Mouse (Mus musculus): Measurements from ENCODE around the gene Maats1. TPM values are rescaled to one million over a fixed set of nuclear protein-coding genes. Genes with fewer than 3 reads are reported as not detected.

Maats1 gene
- polyA plus RNA-seq, 1 experiment from 2014 or later = not detected

DNA sequence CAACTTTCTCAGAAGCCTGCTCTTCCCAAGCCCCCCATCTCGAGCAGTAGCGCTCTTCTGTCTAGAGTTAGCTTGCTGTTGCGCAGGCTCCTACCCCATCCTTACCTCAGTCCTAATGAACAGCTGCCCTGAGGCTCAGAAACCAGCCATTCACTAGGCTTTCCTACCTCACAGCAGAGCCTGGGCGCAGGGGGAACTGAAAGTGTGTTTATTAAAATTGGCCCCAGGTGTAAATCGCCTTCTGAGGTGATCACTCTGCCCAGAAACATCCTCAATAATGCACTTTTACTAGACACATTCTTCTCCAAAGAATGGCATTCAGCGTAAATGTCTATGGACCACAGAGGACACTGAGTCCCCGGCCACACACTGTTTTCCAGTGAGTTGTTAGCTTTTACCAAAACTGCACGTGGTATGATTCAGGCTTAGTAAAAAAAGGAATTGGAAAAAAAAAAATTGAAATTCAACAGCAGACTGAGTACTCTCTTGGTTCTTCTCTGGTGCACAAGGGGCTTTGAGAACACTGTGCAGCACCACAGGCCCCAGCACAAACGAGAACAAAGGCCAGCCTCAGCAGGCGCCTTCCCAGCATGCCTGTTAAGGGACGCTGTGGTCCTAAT is 15.1 kb downstream of the Maats1 start:
- no peaks in the 10 kb centered on the region for H3K9me3 ChIP-seq (replicated peaks)
- DNase-seq (ENCODE audit: low spot score) = no peak
- H3K27me3 ChIP-seq (ENCODE audit: low read depth, poor library complexity, severe bottlenecking) = no peaks in the 10 kb centered on the region
- no peak overlapping the region for H3K4me3 ChIP-seq
- H3K4me1 ChIP-seq = no peaks in the 10 kb centered on the region
- WGBS = 89% methylated on average over 11 of the region's 11 CpGs
- no peak overlapping the region for H3K27ac ChIP-seq
- H3K36me3 ChIP-seq = no peaks in the 10 kb centered on the region

DNA sequence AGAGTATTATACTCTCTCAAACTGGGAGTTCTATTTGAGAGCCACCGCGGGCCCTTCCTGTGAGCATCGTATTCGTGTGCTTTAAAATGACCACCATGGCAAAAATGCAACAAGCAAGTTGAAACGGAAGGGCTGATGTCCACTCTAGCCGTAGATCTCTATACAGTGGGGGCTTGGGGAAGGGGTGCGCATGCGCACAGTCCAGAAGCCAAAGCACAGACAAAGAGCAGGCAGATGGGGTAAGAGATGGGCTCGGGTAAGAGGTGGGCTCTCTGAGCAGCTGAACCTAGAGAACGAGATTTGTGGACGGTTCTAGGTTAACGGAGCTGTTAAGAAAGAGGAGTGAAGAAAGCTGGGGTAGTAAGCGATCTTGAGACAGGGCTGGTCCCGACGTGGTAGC is 17.6 kb downstream of the Maats1 start:
- Histone ChIP-seq H3K4me1 (0 out of 2 replicates have a peak, but pooled peaks cover 2% of the 10 kb centered on the region), H3K27me3 (ENCODE audit: low read depth, poor library complexity, severe bottlenecking) (no peaks in the 10 kb centered on the region), H3K4me3 (no peak overlapping the region), H3K36me3 (no peaks in the 10 kb centered on the region), H3K9me3 (replicated peaks) (no peaks in the 10 kb centered on the region), H3K27ac (no peak overlapping the region)
- DNase-seq (ENCODE audit: low spot score) = no peak
- WGBS = 91% methylated on average over 15 of the region's 15 CpGs

DNA sequence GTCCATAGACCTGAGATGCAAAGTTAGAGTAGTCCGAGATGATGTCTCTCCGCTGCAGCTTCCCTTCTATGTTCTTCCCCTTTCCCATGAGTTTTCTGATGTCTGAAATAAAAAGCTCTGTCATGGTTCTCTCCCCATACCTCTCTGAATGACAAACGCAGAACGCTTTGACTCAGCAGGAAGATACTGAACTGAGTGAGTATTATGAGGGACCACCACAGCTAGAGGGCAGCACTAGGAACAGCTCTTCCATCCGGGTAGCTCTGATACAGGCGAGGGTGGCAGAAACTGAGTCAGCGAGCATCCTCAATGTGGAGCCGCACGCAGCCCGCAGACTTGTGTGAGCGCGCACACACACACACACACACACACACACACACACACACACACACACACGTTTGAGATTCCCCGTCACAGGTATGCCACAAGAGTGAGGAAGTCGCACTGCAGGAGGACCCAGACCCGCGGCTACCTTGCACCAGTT is 20.4 kb downstream of the Maats1 start:
- Histone ChIP-seq H3K4me3 (peak overlapping the region; percentile 37), H3K27me3 (ENCODE audit: low read depth, poor library complexity, severe bottlenecking) (no peaks in the 10 kb centered on the region), H3K4me1 (0 out of 2 replicates have a peak, but pooled peaks cover 2% of the 10 kb centered on the region), H3K36me3 (no peaks in the 10 kb centered on the region), H3K9me3 (replicated peaks) (no peaks in the 10 kb centered on the region), H3K27ac (no peak overlapping the region; the same call in 1 of the 2 replicates)
- peak; percentile 59 for DNase-seq (ENCODE audit: low spot score)
- WGBS = 30% methylated on average over 17 of the region's 17 CpGs

DNA sequence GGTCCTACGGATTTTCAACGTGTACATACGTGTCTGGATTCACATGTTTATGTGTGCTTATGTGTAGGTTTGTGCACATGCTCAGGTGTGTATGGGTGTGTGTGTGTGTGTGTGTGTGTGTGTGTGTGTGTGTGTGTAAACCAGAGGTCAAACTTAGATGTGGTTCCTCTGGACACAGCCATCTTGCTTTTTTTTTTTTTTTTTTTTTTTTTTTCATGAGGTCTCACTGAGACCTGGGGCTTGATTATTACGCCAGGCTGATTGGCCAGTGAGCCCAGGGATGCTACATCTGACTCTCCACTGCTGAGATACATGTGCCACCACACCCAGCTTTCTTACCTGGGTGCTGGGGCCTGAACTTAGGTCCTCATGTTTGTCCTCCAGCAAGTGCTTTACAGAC is 22.9 kb downstream of the Maats1 start:
- no peaks in the 10 kb centered on the region for H3K36me3 ChIP-seq
- H3K4me3 ChIP-seq = no peak overlapping the region
- peaks cover 6% of the 10 kb centered on the region; the same call in 1 of the 2 replicates for H3K4me1 ChIP-seq
- DNase-seq (ENCODE audit: low spot score) = no peak
- no peaks in the 10 kb centered on the region for H3K27me3 ChIP-seq (ENCODE audit: low read depth, poor library complexity, severe bottlenecking)
- 92% methylated on average over 4 of the region's 4 CpGs for WGBS
- H3K27ac ChIP-seq = no peak overlapping the region
- H3K9me3 ChIP-seq (replicated peaks) = no peaks in the 10 kb centered on the region

DNA sequence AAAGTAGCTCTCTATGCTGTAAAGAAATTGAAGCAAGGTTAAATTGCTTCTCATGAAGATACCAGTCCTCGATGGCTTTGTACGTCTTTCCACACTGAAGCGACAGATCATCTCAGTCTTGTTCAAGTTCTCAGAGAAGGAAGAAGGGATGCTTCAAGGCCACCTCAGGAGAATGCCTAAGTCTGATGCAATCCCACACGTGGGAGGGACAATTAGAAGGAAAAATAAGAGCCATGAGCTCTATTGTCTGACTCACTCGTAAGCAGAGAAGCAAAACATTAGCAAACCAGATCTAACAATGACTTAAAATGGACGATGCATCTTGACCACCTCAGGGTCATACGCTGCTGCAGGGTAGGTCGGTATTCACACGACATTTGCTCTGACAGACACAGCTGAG is 23.5 kb downstream of the Maats1 start:
- 85% methylated on average over 9 of the region's 9 CpGs for WGBS

DNA sequence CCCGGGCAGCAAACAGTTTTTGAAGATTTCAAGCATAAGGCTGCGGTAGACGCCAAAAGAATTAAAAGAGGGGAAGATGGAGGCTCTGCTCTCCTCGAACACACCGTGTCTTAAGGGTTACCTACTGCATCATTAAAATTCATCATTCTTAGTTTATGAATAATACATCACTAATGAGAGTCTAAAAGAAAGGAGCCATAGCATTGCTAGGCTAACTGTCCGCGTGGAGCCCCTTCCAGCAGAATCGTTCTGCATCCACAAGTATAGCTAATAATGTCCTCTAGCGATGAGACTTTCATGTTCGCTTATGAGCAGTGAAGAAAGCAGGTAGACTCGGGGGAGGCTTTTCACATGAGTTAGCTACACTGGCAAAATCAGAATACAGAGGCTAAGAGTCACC is 33.7 kb downstream of the Maats1 start:
- Histone ChIP-seq H3K4me3 (no peak overlapping the region), H3K4me1 (peaks cover 20% of the 10 kb centered on the region), H3K36me3 (no peaks in the 10 kb centered on the region), H3K9me3 (replicated peaks) (no peaks in the 10 kb centered on the region), H3K27me3 (ENCODE audit: low read depth, poor library complexity, severe bottlenecking) (no peaks in the 10 kb centered on the region), H3K27ac (peak overlapping the region; percentile 63; the same call in 1 of the 2 replicates)
- 90% methylated on average over 11 of the region's 11 CpGs for WGBS
- DNase-seq (ENCODE audit: low spot score) = no peak

More for the DNA sequence above, 23.5 kb downstream of the Maats1 start:
- Histone ChIP-seq H3K4me1 (peaks cover 6% of the 10 kb centered on the region; the same call in 1 of the 2 replicates), H3K4me3 (no peak overlapping the region), H3K27me3 (ENCODE audit: low read depth, poor library complexity, severe bottlenecking) (no peaks in the 10 kb centered on the region), H3K27ac (no peak overlapping the region), H3K36me3 (no peaks in the 10 kb centered on the region), H3K9me3 (replicated peaks) (no peaks in the 10 kb centered on the region)
- DNase-seq (ENCODE audit: low spot score) = no peak

DNA sequence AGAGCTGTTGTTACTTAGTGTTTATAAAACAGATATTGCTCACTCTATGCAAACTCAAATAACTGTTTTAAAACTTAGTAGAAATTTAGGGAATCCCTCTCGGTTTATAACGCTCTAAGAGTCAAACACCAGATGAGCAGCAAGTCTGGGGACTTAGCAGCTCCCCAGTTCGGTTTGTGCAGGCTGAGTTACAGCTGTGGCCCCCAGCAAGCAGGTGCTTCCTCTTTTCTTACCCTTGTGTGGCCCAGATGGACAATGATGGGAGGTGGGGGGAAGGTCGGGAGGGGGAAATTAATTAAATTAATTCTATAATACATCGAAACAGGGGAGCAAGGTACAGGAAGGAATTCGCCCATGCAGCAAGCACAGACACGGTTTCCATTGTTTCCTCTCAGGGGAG is 34.3 kb downstream of the Maats1 start:
- 67% methylated on average over 7 of the region's 7 CpGs for WGBS
- no peak for DNase-seq (ENCODE audit: low spot score)
- no peak overlapping the region for H3K4me3 ChIP-seq
- peak overlapping the region; percentile 63; the same call in 1 of the 2 replicates for H3K27ac ChIP-seq
- H3K9me3 ChIP-seq (replicated peaks) = no peaks in the 10 kb centered on the region
- H3K27me3 ChIP-seq (ENCODE audit: low read depth, poor library complexity, severe bottlenecking) = no peaks in the 10 kb centered on the region
- peaks cover 20% of the 10 kb centered on the region for H3K4me1 ChIP-seq
- H3K36me3 ChIP-seq = no peaks in the 10 kb centered on the region

DNA sequence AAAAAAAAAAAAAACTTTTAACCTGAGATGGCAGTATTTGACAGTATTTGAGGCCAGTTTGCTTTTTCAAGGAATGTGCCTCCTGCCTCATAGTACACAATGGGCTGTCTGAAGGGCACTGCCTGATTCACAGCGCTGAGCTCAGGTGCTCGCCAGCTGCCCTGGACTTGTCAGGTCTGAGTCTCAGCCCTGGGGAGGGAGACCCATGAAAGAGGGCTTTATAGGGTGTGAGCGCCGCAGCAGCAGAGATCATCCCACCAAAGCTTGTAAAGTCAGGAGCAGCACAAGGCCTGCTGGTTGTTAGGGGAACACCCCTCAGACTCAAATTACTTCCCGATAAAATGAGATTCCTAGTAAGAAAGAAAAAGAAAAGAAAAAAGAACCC is 34.7 kb downstream of the Maats1 start:
- no peaks in the 10 kb centered on the region for H3K27me3 ChIP-seq (ENCODE audit: low read depth, poor library complexity, severe bottlenecking)
- H3K27ac ChIP-seq = peak overlapping the region; percentile 66; the same call in 1 of the 2 replicates
- 35% methylated on average over 5 of the region's 5 CpGs for WGBS

DNA sequence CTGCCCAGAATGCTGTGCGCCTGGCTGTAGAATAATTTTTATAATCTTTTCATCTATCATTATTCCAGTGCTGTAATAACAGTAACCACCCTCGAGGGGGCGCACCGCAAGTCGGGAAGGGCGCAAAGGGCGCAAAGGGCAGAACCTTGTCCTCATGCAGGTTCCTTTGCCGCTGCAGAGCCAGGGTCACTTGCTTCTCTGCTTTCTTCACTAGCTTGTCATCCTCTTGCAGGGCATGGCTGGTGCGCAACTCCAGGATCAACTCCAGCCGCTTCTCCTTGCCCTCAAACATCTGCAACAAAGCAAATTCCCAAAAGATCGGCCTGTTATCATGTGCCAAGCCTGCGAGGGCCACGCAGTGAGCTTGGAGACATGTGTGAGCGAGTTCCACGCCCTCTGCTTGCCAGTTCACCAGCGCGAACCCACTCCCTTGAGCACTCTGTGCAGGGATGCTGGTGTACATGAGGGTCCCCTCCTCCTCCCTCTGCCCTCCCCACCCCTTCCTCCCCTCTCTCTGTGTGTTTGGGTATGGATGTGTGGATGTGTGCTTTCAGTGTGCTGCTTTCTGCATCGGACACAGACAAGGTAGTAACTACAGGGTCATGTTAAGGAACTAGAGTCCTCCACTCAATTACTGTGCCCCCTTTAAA is 35.2 kb downstream of the Maats1 start:
- H3K36me3 ChIP-seq = no peaks in the 10 kb centered on the region
- H3K27me3 ChIP-seq (ENCODE audit: low read depth, poor library complexity, severe bottlenecking) = no peaks in the 10 kb centered on the region
- DNase-seq (ENCODE audit: low spot score) = peak; percentile 53
- H3K4me3 ChIP-seq = no peak overlapping the region
- WGBS = 51% methylated on average over 18 of the region's 18 CpGs
- peaks cover 20% of the 10 kb centered on the region for H3K4me1 ChIP-seq
- H3K27ac ChIP-seq = peak overlapping the region; percentile 66
- H3K9me3 ChIP-seq (replicated peaks) = no peaks in the 10 kb centered on the region

More for the DNA sequence above, 34.7 kb downstream of the Maats1 start:
- DNase-seq (ENCODE audit: low spot score) = peak; percentile 46
- no peaks in the 10 kb centered on the region for H3K9me3 ChIP-seq (replicated peaks)
- peaks cover 20% of the 10 kb centered on the region for H3K4me1 ChIP-seq
- H3K36me3 ChIP-seq = no peaks in the 10 kb centered on the region
- no peak overlapping the region for H3K4me3 ChIP-seq

DNA sequence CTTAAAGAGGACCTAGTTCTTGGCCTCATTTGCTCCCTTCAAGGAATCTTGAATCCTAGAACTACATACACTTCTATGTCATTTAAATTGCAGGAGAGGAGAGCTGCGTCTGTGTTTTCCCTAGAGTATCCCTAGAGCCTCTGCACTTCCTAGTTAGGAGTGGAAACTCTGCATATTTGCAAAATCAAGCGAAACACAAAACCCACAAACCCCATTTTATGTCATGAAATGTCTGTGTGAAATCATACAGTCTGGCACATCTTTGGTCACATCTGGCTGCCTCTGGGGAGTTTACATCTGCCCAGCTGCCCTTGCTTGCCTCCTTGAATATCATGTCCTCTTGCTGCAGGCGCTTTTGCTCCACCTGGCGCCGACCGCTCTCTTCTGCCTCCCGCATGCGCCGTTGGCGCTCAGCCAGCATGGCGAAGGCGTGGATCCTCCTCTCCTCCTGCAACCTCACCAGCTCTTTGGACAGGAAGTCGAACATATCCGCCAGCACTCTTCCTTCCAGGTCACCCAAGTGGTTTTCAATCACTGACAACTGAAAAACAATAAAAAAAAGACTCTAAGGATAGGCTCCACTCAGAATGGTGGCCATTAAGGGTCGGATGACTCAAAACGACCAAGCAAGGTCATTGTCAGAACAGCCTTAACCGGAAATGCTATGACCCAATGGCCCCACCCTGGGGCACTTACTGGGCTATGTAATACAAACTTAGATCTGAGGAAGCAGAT is 37.3 kb downstream of the Maats1 start:
- H3K4me3 ChIP-seq = no peak overlapping the region
- H3K36me3 ChIP-seq = no peaks in the 10 kb centered on the region
- 82% methylated on average over 17 of the region's 17 CpGs for WGBS
- peaks cover 20% of the 10 kb centered on the region for H3K4me1 ChIP-seq
- DNase-seq (ENCODE audit: low spot score) = no peak
- no peaks in the 10 kb centered on the region for H3K27me3 ChIP-seq (ENCODE audit: low read depth, poor library complexity, severe bottlenecking)
- H3K9me3 ChIP-seq (replicated peaks) = no peaks in the 10 kb centered on the region
- no peak overlapping the region for H3K27ac ChIP-seq

DNA sequence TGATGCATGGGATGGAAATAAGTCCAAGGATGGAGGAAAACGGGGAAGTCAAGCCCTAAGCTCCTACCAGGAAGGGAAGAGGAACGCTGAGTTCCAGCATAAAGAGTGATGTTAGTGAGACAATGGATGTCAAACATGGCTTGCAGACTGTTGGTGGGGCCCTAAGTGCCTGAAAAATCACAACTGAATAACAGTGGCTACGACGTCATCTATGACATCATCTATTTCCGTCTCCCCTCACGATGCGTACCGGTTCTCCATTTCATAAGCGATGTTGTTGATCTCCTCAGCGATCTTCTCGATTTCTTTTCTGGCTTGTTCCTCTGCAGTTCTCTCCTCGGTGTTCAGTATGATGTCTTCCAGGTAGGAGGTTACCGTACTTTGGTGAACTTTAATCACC is 39.6 kb downstream of the Maats1 start:
- no peak for DNase-seq (ENCODE audit: low spot score)
- Histone ChIP-seq H3K36me3 (no peaks in the 10 kb centered on the region), H3K27me3 (ENCODE audit: low read depth, poor library complexity, severe bottlenecking) (no peaks in the 10 kb centered on the region), H3K4me3 (no peak overlapping the region), H3K9me3 (replicated peaks) (no peaks in the 10 kb centered on the region), H3K4me1 (peaks cover 12% of the 10 kb centered on the region), H3K27ac (no peak overlapping the region)
- WGBS = 92% methylated on average over 13 of the region's 13 CpGs

DNA sequence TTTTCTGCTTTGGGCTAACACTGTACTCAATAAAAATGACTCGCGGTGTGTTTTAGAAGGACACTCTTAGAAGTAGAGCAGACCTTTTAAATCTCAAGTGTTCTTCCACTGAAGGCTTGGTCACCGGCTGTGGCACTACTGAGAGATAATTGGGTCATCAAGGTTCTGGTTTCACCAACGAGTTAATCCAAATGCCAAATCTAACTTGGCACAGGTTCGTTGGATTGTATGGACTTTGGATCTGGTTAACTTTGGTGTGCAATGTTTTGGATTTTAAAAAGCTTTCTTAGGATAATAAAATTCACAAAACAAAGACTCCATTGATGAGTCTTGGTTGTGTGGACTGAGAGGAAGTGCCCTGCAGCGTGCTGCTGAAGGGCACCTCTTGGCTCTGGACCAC is 43.5 kb downstream of the Maats1 start:
- no peaks in the 10 kb centered on the region for H3K9me3 ChIP-seq (replicated peaks)
- H3K27me3 ChIP-seq (ENCODE audit: low read depth, poor library complexity, severe bottlenecking) = no peaks in the 10 kb centered on the region
- H3K4me1 ChIP-seq = no peaks in the 10 kb centered on the region
- WGBS = 90% methylated on average over 6 of the region's 6 CpGs
- no peak overlapping the region for H3K27ac ChIP-seq
- DNase-seq (ENCODE audit: low spot score) = no peak
- H3K4me3 ChIP-seq = no peak overlapping the region
- H3K36me3 ChIP-seq = no peaks in the 10 kb centered on the region

DNA sequence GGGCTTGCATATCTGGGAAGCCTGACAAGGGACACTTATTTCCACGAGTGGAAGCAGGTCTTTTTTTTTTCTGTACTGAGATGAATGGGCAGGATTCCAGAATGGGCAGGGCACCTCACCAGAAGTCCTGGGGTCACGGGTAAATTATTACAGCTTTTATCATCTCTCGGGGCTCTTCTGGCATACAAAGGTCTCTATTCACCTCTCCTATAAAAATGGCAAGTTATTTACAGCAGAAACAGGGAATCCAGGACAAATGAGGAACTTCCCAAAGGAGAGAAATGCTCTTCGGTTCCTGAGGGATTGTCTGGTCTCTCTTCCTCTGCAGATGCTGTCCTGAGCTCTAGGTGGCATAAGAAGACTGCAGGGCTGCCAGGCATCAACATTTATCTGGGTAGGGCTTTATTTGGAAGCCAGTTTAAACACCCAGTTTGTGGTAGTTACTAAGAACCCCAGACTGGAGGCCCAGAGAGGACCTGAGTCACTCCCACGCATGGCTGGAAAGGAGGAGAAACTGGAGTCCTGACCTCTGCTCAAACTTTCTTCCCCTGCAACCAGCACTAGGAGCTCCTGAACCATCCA is 46.5 kb downstream of the Maats1 start:
- no peaks in the 10 kb centered on the region for H3K4me1 ChIP-seq
- no peaks in the 10 kb centered on the region for H3K27me3 ChIP-seq (ENCODE audit: low read depth, poor library complexity, severe bottlenecking)
- DNase-seq (ENCODE audit: low spot score) = no peak
- no peaks in the 10 kb centered on the region for H3K36me3 ChIP-seq
- no peak overlapping the region for H3K4me3 ChIP-seq
- WGBS = 61% methylated on average over 5 of the region's 5 CpGs
- H3K9me3 ChIP-seq (replicated peaks) = no peaks in the 10 kb centered on the region
- no peak overlapping the region for H3K27ac ChIP-seq
